Mouse (Mus musculus): Measurements from ENCODE around the gene Ipo13. TPM values are rescaled to one million over a fixed set of nuclear protein-coding genes. Genes with fewer than 3 reads are reported as not detected.

The Ipo13 gene
- total RNA-seq, 2 experiments from 2014 or later, result 49.6 TPM

DNA sequence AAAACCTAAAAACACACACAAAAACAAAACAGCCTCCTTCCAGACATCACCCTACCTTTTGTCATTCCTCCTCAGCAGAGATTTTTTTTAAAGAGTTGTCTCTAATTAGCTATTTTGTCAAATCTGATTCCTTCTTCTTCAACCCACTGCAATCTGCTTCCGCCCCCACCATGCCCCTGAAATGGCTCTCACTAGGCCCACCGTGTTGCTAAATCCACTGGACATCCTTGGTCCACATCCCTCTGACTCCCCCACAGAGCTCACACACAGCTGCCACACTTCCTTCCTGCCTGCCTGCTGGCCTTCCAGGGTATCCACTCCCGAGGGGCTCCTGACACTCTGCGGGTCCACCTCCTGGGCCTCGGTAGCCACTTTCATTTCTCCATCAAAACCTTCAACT, 36.1 kb downstream of the Ipo13 start:
- no peak for DNase-seq

DNA sequence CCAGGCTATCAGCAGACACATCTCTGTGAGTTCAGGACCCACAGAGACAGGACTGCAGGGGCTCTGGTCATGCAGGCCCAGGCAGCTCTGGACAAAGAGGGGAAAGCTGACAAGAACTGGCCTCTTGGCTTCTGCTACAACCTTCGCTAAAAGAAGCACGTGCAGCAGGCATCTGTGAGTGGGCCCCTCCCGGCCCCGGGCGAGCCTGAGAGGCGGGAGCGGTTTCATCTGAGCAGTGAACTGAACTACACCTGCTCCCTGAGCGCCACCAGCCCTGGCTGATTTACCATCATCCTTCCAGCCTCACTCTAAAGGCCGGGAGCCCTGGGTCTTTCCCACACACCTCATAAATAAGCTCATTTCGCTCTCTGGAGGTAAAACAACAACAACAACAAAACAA, 36.5 kb downstream of the Ipo13 start:
- DNase-seq, result no peak

DNA sequence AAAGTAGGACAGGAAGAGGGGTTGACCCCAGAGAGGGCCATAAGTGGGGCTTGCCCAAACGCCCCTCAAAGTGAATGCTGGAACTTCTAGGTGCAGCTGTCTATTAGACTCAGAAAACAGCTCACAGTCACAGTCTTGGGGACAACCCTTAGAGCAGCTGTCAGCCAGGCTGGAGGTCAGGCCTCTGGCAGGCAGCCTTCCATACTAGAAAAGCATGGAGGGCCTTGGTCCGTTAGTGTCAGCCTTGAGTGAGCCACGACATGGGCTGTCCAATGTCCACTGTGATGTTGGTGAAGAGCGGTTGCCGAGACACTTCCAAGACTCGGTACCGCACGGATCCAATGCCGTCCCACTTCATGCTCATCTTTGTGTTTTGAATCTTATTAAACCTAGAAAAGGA, 41.2 kb downstream of the Ipo13 start:
- DNase-seq, result no peak

DNA sequence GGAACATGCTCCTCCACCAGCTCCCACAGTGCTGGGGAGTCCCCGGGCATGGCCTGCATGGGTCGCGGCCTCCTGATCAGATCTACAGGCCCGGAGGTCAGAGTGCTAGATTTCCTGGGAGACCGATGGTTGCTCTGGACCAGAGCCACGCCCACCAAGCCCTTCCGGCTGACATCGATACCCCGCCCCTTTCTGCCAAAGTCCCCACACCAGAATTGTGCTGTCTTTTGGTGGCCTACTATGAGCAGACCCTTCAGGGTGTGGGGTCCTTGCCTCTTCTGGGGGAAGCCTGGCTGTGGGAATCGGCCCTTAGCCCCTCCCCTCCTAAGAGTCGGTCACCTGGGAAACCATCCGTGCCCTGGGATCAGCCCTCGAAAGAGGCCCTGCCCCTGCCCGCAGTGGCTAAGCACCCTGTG, 42.3 kb downstream of the Ipo13 start, which contains the start of gene Ccdc24:
TSS of gene Ccdc24 (minus strand) at position 87 of the 416 bp plus-strand sequence.
- DNase-seq, result no peak

DNA sequence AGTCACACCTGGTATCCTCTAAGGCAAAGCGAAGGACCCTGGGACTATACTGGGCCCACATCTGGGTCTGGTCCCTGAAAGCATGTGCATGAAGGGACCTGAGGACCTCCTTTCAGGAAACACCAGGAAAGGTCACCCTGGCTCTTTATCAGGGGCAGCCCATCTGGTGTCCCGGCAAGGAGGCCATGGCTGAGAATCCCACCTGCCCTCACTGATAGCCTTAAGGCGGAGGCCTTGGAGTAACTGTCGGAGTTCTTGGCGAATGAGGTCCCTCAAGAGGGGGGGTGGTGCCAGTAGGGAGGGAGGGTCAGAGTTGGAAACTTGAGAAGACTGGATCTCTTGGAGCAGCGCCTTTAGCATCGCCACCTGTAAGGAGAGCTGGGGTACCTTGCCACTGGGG, 43.0 kb downstream of the Ipo13 start:
- no peak for DNase-seq

DNA sequence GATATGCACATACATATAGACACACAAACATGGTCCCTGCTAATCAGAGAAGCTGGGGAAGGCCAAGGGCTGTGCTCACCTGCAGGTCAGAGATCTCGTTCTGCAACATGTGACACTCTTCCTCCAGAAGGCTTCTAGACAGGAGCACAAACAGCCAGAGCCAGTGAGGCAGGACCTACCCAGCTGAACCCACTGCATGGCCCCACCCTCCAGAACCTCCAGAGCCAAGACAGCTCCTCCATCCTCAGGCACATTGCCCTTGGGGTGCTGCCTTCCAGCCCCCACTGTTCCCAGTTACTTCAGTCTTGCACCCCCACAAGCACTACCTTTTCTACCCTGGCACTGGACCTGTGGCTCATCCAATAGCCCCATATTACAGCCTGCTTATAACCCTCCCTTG, 44.4 kb downstream of the Ipo13 start:
- DNase-seq, result no peak

DNA sequence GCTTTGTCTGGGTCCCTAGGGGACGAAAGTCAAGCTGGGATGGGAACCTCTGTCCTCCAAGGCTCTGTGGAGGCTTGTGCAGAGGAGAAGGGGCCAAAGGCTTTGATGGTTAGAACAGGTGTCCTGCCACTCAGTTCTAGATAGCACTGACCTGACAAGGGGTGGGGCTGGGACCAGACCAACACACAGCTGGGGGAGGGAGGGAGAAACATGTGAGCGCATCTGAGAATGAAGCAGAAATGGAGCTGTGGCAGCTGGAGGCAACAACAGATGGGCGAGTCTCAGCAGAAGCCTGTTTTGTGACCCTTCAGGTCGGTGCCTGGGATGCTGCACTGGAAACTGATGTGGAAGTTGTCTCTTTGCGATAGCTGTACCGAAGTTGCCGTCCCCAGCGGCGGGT, 45.5 kb downstream of the Ipo13 start:
- no peak for DNase-seq

DNA sequence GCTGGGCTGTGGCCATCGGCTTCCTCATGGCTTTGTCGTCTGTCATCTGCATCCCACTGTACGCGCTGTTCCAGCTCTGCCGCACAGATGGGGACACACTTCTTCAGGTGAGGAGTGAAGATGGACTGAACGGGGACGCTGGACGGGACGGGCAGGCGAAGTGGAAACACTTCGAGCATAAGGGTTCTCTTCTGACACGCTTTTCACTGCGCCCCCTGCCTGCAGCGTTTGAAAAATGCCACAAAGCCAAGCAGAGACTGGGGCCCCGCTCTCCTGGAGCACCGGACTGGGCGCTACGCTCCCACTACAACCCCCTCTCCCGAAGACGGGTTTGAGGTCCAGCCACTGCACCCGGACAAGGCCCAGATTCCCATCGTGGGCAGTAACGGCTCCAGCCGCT, 47.0 kb downstream of the Ipo13 start:
- DNase-seq, result peak; percentile 78

DNA sequence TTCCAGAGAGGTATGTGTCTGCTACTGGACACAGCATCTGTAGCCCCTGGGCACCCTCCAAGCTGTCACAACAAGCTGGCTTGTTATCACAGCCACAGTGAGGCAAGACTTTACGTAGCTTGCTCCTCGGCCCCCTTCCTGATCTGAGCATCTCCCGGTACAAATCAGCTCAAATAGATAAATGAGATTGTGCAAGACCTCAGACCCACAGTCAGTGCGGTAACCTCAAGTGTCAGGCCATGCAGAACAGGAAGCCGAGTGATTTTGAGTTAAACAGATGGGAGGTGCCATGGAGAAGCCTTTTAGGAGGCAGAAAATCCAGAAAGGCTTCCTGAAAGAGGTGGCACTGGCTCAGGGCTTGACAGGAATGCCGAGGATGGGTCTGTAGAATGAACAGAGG, 47.8 kb downstream of the Ipo13 start:
- no peak for DNase-seq

DNA sequence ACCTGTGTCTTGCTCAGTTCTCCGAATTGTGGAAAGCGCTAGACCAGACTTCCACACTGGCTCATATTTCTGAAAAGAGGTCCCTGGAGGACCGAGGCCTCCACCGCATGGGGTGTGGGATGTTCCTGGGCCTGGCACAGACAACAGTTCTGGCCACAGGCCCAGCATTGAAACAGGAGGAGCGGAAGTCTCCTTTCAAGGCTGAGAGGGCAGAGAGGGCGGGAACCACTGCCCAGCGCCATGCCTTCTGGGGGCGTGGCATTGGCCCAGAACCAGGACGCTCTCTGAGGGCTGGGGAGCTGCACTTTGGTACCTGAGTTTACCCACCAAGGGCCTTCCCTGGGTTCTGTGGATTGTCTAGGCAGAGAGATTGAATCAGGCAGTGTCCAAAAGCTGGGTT, 48.7 kb downstream of the Ipo13 start:
- DNase-seq, result peak; percentile 81

DNA sequence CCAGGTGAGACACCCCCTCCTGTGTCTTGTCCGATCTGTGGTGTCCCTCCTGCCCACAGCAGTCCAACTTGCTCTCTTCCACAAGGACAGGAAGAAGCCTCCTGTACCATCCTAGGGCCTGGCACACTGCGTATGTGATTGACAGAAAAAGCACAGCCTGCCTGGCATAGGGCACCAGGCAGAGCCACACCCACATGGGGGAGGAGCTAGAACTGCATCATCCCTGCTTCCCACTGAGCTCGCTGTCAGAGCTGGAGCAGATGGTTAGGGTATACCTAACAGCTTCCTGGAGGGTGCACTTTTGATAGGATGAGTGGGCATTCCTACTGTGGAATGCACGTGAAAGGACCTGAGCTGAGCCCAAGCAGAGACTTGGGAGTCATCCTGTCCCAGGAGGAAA, 52.0 kb downstream of the Ipo13 start:
- peak; percentile 27 for DNase-seq

DNA sequence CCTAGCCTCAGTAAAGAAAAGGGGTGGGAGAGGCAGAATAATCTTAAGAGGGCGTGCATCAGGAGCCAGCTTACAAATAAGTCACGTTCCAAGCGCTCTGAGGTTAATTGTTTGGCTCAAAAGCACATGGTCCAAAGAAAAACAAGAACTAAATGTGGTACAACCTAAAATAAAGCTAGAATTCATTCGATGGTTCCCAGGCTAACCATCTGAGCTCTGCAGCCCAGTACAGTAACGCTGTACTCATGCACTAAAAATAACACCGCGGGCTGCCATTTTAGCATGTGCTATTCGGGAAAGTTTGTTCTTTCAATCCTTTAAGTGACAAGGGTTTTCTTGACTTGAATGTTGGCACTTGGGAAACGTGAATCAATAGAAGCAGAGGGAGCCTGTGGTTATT, 54.2 kb downstream of the Ipo13 start:
- DNase-seq, result no peak

DNA sequence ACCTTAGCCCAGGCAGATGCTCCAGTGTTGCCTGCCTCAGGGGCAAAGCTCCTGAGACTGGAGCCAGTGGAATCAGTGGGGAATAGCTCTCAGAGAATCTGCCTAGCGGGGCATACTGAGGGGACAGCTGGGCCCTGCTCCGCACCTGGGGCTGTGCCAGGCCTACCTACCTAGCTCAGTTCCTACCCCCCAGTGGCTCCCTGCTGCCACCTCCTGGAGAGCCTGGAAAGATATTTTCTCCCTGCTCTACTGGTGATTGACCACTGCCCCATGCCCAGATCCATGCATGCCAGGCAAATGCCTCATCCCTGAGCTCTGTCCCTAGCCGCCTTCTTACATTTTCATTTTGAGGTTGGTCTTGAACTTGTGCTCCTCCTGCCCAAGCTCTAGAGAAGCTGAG, 56.0 kb downstream of the Ipo13 start:
- DNase-seq, result peak; percentile 79

DNA sequence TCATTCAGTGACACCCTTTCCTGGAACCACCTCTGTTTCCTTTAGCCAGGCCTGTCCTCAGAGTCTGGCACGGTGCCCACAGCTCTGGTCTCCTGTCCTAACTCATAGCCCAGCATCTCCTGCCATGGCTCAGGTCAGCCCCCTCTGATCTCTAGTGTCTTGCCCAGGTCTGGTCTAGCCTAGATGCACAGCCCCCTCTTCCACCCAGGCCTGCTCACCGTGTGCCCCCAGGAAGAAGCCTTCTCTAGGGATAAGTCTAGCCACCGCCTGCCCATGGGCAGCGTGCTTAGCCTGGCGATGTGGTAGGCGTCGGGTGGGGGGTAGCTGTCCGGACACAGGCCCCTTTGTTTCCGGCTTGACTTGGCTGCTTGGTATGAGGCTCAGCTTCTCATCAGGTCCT, 59.7 kb downstream of the Ipo13 start:
- DNase-seq, result peak; percentile 57

DNA sequence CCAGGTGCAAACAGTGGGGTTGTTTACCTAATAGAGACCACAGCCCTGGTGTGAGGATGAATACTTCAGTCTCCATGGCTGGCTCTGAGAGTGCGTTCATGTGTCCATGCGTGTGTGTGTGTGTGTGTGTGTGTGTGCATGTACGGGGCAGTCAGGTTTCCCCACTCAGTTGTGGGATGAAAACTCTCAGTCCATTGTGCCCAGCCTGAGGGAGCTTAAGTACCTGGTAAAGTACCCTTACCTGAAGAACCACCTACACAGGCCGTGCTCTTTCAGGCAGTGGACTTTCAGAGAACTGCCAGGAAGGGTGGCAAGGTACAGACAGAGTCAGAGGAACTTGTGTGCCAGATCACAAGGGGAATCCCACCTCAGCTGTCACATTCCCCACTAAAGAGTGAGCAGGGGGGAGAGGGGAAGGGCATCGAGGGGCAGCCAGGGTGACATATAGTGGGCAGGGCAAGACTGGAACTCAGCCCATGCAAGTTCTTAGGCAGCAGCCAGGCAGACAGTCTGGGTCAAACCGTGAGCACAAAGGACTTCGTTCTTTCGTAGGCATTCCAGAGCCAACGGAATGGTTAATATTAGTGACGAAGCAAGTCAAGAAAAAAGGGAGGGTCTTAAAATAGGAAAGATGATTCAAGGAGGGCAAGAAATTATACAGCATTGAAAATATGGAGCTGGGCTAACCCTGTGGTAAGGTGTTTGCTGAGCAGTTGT, 62.5 kb downstream of the Ipo13 start:
- no peak for DNase-seq

DNA sequence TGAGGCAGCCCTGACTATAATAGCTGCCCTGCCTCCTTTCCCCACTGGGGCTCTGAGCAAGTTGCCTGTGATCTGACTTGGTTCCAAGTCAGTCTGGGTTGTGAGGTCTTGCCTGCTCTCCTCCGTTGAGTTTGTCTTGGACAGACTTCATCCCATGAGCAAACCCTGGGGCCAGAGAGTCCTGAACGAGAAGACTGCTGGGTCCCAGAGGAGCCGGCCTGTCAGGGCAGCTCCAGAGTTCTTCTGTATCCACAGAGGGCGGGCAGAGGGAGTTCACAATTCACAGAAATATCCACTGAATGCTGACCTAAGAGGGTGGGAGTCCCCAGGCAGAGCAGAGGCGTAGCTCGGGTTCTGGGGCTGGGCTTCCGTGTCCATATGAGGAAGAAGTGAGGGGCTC, 63.9 kb downstream of the Ipo13 start:
- DNase-seq, result peak; percentile 51

DNA sequence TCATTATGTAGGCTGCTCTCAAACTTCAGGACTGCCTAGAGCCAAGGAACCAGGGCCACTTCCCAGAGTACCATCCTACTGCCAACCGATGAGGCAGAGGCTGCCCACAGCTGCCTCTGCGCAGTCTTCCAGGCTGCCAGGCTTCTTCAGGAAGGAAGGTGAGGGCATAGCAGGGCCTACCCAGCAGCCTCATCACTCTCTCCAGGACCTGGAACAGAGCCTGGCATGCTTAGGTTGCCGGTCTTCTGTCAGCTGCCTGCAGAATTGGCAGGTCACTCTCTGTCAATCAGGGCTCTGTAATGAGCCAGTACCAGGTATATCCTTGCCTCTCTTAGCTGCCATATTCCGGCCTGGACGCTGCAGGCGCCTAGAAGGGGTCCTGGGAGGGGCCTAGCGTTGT, 64.6 kb downstream of the Ipo13 start:
- no peak for DNase-seq

DNA sequence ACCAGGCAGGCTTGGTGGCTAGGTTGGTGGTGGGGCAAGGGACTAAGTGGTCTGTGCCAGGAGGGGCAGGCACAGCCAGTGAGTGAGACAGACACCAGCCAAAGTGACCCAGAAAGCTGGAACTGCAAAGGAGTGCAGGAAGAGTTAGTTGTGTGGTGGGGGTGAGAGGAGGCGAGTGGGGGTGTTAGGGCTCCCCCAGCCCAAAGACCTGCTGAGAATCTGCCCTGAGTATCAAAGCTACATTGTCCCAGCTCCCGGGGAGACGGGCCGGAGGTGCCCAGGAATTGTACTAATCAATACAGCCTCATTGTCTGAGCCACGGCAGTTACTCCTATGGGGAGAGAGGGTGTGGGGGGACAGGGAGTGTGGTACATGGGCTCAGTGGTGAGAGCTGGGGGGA, 65.3 kb downstream of the Ipo13 start:
- no peak for DNase-seq

DNA sequence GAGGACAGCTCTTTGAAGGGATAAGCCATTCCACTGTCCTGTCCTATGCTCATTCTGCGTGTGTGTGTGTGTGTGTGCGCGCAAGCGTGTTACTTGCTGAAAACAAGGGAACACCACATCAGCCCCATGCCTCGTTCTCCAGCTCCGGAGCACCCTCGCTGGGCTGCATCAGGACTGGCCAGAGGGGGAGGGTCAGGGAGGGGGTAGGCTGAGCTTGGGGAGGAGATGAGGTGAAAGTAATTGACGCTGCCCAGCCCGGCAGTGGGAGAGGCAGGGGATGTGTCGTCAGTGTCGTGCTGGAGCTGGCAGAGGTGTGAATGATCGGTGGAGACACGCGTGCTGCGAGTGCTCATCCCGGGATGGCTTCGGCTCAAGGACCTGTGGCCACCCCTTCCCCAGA, 65.7 kb downstream of the Ipo13 start:
- no peak for DNase-seq

DNA sequence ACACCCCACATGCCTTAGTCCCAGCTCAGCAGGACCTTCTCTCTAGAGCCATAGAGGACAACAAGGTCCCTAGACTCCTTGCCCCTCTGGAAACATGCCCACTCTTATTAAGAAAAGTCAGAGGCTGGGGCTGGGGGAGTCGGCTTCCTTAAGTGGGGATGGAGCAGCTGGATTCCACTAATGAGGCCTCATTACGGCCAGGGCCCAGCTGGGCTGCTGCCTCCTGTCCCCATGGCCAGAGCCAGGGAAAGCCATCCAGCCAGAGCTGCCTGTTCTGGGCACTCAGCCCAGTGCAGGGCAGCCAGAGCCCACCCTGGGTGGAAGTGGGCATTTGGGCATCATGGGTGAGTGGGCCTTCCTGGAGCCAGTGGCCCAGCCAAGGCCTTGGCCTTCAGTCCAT, 67.8 kb downstream of the Ipo13 start:
- DNase-seq, result no peak

DNA sequence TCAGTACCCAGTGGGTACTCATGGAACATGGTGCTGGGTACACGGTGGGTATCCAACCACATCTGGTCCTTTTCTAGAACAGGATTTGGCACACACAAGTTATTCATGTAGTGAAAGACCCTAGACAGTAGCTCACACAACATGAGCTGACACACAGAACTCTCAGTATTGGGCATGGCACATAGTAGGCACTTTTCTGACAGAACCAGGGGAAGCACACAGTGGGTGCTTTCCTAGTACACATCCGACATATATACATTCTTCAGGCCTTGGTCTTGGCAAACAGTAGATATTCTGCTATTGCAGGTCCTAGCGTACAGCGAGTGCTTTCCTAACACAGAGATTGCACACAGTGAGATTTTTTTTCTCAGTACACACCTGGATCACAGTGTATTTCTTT, 68.5 kb downstream of the Ipo13 start:
- no peak for DNase-seq

DNA sequence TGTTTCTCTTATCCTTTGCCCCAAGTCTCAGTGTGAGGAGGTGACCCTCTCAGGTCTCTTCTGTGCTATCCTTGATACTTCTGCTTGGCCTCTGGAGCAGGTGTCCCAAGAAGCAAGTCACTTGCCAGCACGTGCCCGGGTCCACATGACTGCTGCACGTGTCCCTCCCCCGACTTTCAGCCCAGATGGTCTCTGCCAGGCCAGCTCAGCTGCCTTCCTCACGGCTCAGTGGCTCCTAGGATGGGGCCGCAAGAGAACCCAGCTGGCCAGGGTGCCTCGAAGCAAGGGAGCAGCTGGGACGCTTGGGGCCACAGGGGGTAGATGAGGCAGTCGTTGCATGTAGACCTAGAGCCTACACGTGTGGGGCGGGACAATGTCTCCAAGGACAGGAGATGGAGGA, 69.5 kb downstream of the Ipo13 start:
- no peak for DNase-seq

All from heart, postnatal 4 days (tissue).